Mouse (Mus musculus) liver, postnatal 0 days (tissue): Measurements from ENCODE around the gene Pin4.
A peak's percentile ranks its signal among the peaks of the same experiment; 100 is the strongest.

Experiments used
- CTCF ChIP-seq: sonication (generic); IDR thresholded peaks from 2 replicates; pipeline ENCODE4 v1.5.1; 2016; ENCODE audit warnings: antibody characterized with exemption, low read depth
- EP300 ChIP-seq: IDR thresholded peaks from 2 replicates; pipeline ENCODE4 v1.6.1; 2016; ENCODE audit warnings: antibody characterized with exemption, low read depth, mild to moderate bottlenecking

DNA sequence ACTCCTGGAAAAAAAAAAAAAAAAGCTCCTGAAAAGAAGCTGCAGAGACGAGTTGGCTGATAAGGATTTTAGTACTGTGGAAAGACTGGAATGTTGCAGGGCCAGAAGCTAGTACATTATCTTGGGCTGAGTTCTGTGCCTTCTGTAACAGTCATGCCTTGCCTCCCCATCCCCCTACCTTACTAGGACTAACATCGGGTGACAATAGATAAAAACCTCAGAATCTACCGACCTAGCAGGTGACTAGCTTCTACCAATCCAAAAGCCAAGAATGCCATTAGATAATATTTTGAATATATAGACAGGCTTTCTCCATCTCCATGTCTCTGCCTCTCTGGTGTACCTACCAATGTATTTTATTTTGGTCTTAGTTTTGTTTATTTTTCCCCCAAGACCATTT, 51.7 kb downstream of the Pin4 start:
- no peak for TF ChIP-seq CTCF
- peak; percentile 25; the same call in 1 of the 2 replicates for TF ChIP-seq EP300
